Mouse (Mus musculus) layer of hippocampus, adult 6 months (tissue): Measurements from ENCODE around the gene Rxra. TPM values are rescaled to one million over a fixed set of nuclear protein-coding genes. Genes with fewer than 3 reads are reported as not detected.

Experiments
- long read RNA-seq, 2 experiments: library from polyadenylated mRNA; unstranded; transcript quantifications; one replicate each; pipeline ENCODE4 v2.0.0; 2019 to 2020
- polyA plus RNA-seq: library from polyadenylated mRNA; unstranded; fragments of <200 nt; fragmentation: Nextera tagmentation; gene quantifications from 2 replicates; pipeline ENCODE4 v1.2.3, GENCODE M21; 2021

Gene Rxra
- 2.8 TPM in 2 replicates for polyA plus RNA-seq
- long read RNA-seq, experiment 1, partial matches to known transcripts = 0 of 10 reads
- long read RNA-seq, experiment 1, other reads (novel, unspliced or antisense) = 10 of 10 reads
- long read RNA-seq, experiment 2, partial matches to known transcripts = 22 of 33 reads
- long read RNA-seq, experiment 2, other reads (novel, unspliced or antisense) = 11 of 33 reads

DNA sequence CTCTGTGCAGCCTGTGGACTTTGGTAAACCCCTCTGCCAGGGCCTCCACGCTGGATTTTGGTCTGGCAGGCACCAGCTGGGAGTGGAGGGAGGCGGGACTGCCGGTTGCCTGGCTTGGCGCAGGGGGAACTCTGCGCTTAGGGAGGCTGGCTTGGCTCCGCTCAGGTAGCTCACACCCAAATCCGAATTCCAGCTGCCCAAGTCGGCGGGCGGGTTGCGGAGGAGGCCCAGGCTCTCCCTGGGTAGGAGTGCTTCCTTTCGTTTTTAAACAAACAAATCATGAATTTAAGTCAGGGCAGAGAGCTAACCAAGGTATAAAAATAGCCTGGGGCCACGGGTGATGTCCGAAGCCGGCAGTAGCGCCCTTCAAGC is at the start of gene Rxra:
Gene Rxra, plus strand, starts transcription at position 335 of the 372 bp plus-strand sequence.

Other genes with a start within 250 kb of the Rxra start
- gene Vav2, start 249.4 kb upstream of the Rxra start, polyA plus RNA-seq = 0.95 and 0.97 TPM in 2 replicates
- 41.3 and 46.3 TPM in 2 replicates for gene Brd3os, start 234.1 kb upstream of the Rxra start, polyA plus RNA-seq
- gene Brd3, start 168.8 kb upstream of the Rxra start, polyA plus RNA-seq = 28.5 and 34.3 TPM in 2 replicates
- 11.6 and 13.2 TPM in 2 replicates for gene Wdr5, start 161.3 kb upstream of the Rxra start, polyA plus RNA-seq
- 0.09 and 0.21 TPM in 2 replicates for gene Col5a1, start 210.0 kb downstream of the Rxra start, polyA plus RNA-seq